In the genomic region with DNA sequence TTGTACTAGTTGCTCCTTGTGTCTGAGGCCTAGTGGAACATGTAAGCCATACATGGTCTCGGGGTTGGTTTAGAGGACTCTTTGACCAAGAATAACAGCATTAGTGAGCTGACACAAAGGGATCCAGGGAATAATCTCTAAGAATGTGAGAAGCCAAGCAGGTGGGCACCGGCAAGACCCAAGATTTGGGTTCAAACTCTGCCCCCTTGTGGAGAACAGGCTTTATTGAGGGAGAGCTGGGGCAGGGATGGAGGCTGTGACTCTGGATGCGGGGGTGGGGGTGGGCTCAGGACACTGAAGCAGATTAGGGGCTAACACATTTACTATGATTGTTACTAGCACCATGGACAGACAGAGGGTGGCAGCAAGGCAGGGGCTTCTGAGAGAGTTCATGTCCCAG, we compare ENCODE assay signal across 20 mouse cellular contexts. TPM values are rescaled to one million over a fixed set of nuclear protein-coding genes. Genes with fewer than 3 reads are reported as not detected.
A peak's percentile ranks its signal among the peaks of the same experiment; 100 is the strongest.
DNase-seq lines count a peak whose midpoint lies in the region; ATAC-seq and TF ChIP-seq lines count a peak whose summit lies in the region.
"Had no signal": no experiment of that assay in that cellular context is flagged by ENCODE, and none has a peak within 500 bp of the region (broad histone marks: within the 10 kb centered on the region; RNA-seq: fewer than 3 reads in every experiment).

No protein-coding gene starts in this region.

- H3K9me3 ChIP-seq in hindbrain, postnatal 0 days (ENCODE audit: low read length) = no peaks in the 10 kb centered on the region
- H3K9me3 ChIP-seq in hindbrain, embryonic 12.5 days (replicated peaks) = no peaks in the 10 kb centered on the region
- H3K9me3 ChIP-seq: embryonic facial prominence, embryonic 15.5 days; heart, embryonic 10.5 days; kidney, embryonic 15.5 days; midbrain, embryonic 10.5 days had no signal

- WGBS in hindbrain, postnatal 0 days = 61% methylated on average over 3 of the region's 3 CpGs
- WGBS in hindbrain, embryonic 12.5 days = 70% methylated on average over 3 of the region's 3 CpGs

- DNase-seq in hindbrain, postnatal 0 days (ENCODE audit: low spot score) = no peak
- DNase-seq in testis, postnatal 10 days (ENCODE audit: low spot score) = no peak
- peak; percentile 51 for DNase-seq in ZHBTc4 (ENCODE audit: low read depth, low spot score)
- DNase-seq in left cerebral cortex, adult 8-10 months (ENCODE audit: low spot score in 2 of 2) = no peak
- DNase-seq in spleen, postnatal 36 days (ENCODE audit: low spot score in 2 of 2) = no peak
- DNase-seq: adrenal gland, adult 8-10 months; B cell, adult 2 months; cerebellum, postnatal 25 days; embryo, embryonic 11 days; lung, adult 18-20 months; lung, postnatal 36 days; right cerebral cortex, adult 18-20 months; thymus, adult 18-20 months had no signal

- H3K4me3 ChIP-seq in hindbrain, postnatal 0 days (ENCODE audit: low read length) = no peak overlapping the region
- H3K4me3 ChIP-seq in hindbrain, embryonic 12.5 days = no peak overlapping the region
- H3K4me3 ChIP-seq in testis, adult 2 months (ENCODE audit: control insufficient read depth, low read depth, low read length) = peak overlapping the region; percentile 54
- H3K4me3 ChIP-seq: embryonic facial prominence, embryonic 15.5 days; heart, embryonic 10.5 days; kidney, embryonic 15.5 days; midbrain, embryonic 10.5 days had no signal

- H3K4me1 ChIP-seq in hindbrain, postnatal 0 days (ENCODE audit: insufficient read depth, low read length) = no peaks in the 10 kb centered on the region
- peaks cover 3% of the 10 kb centered on the region; the same call in 1 of the 2 replicates for H3K4me1 ChIP-seq in hindbrain, embryonic 12.5 days
- peaks cover 4% of the 10 kb centered on the region for H3K4me1 ChIP-seq in testis, adult 2 months (ENCODE audit: control insufficient read depth, insufficient read depth, low read length)

- no peak for TF ChIP-seq POLR2A in testis, adult 2 months (IDR thresholded peaks at IDR 0.05; ENCODE audit: control insufficient read depth, low read depth, low read length)

- H3K4me2 ChIP-seq in hindbrain, postnatal 0 days (ENCODE audit: low read depth, low read length) = no peak overlapping the region
- H3K4me2 ChIP-seq in hindbrain, embryonic 12.5 days (replicated peaks) = no peak overlapping the region
- H3K4me2 ChIP-seq: embryonic facial prominence, embryonic 15.5 days; kidney, embryonic 15.5 days had no signal

- TF ChIP-seq CTCF in hindbrain, postnatal 0 days (IDR thresholded peaks at IDR 0.05; ENCODE audit: low read depth) = peak; percentile 19; the same call in 1 of the 2 replicates
- no peak for TF ChIP-seq CTCF in testis, adult 2 months (IDR thresholded peaks at IDR 0.05; ENCODE audit: control insufficient read depth, insufficient read depth, insufficient replicate concordance, low read depth, low read length)

- no peak for ATAC-seq in hindbrain, postnatal 0 days
- no peak for ATAC-seq in hindbrain, embryonic 12.5 days (ENCODE audit: low FRiP score)
- ATAC-seq: forebrain, embryonic 16.5 days had no signal

- no peaks in the 10 kb centered on the region for H3K36me3 ChIP-seq in hindbrain, postnatal 0 days (ENCODE audit: insufficient read depth, low read length)
- no peaks in the 10 kb centered on the region for H3K36me3 ChIP-seq in hindbrain, embryonic 12.5 days
- H3K36me3 ChIP-seq in testis, adult 2 months (ENCODE audit: control insufficient read depth, insufficient read depth, low read length) = no peaks in the 10 kb centered on the region
- H3K36me3 ChIP-seq: embryonic facial prominence, embryonic 15.5 days; heart, embryonic 10.5 days; kidney, embryonic 15.5 days; midbrain, embryonic 10.5 days had no signal

- H3K9ac ChIP-seq in hindbrain, postnatal 0 days (replicated peaks; ENCODE audit: low read length) = no peak overlapping the region
- H3K9ac ChIP-seq in hindbrain, embryonic 12.5 days = no peak overlapping the region
- H3K9ac ChIP-seq: embryonic facial prominence, embryonic 15.5 days; kidney, embryonic 15.5 days had no signal

- no peaks in the 10 kb centered on the region for H3K27me3 ChIP-seq in hindbrain, postnatal 0 days (ENCODE audit: insufficient read depth, low read length)
- no peaks in the 10 kb centered on the region for H3K27me3 ChIP-seq in hindbrain, embryonic 12.5 days
- no peaks in the 10 kb centered on the region for H3K27me3 ChIP-seq in testis, adult 2 months (ENCODE audit: control insufficient read depth, insufficient read depth, low read length)
- H3K27me3 ChIP-seq: embryonic facial prominence, embryonic 15.5 days; kidney, embryonic 15.5 days had no signal

- H3K27ac ChIP-seq in hindbrain, postnatal 0 days = no peak overlapping the region
- H3K27ac ChIP-seq in hindbrain, embryonic 12.5 days = no peak overlapping the region
- no peak overlapping the region for H3K27ac ChIP-seq in testis, adult 2 months (ENCODE audit: control insufficient read depth, insufficient read depth, low read depth, low read length)
- H3K27ac ChIP-seq: embryonic facial prominence, embryonic 15.5 days; heart, embryonic 10.5 days; kidney, embryonic 15.5 days; midbrain, embryonic 10.5 days had no signal

RNA-seq across cellular contexts. Expression of a gene that starts 43.8 kb away (rescaled TPM):
- total RNA-seq in hindbrain, postnatal 0 days (2014; rRNA removed) = 41.0 and 41.3 TPM in 2 replicates
- 28.0 and 28.6 TPM in 2 replicates for polyA plus RNA-seq in hindbrain, postnatal 0 days (2015; fragmentation: Nextera tagmentation; extraction: Ambion mirVana)
- 14.6 and 17.2 TPM in 2 replicates for polyA plus RNA-seq in hindbrain, embryonic 12.5 days (2016; fragmentation: Nextera tagmentation; extraction: Ambion mirVana)
- polyA plus RNA-seq in testis, adult 2 months (2012; rRNA removed) = 1.3 and 1.6 TPM in 2 replicates
- total RNA-seq in left cerebral cortex, adult 8-10 months (2022) = 10 to 100 TPM; 19.9 to 23.9 (median 21.7) TPM
